Mouse (Mus musculus) heart, embryonic 15.5 days (tissue): ENCODE results near the gene Fam124a. TPM values are rescaled to one million over a fixed set of nuclear protein-coding genes. Genes with fewer than 3 reads are reported as not detected.

Source experiments
- ATAC-seq: fragments of 200-750 bp; cut with Nextera tagmentation; replicated peaks from 2 replicates; pipeline ENCODE4 v1.8.0; 2017; ENCODE audit warnings: low read depth, moderate TSS enrichment; ENCODE audit not compliant: insufficient number of reproducible peaks, insufficient read depth, low FRiP score
- H3K27ac ChIP-seq: fragments of 300-500 bp; sonication (generic); 2 replicates; pipeline ENCODE4 v1.5.1; 2015; ENCODE audit warnings: mild to moderate bottlenecking, inconsistent platforms
- H3K27me3 ChIP-seq: fragments of 300-500 bp; sonication (generic); 2 replicates; pipeline ENCODE4 v1.6.1; 2015; ENCODE audit warnings: inconsistent platforms
- H3K36me3 ChIP-seq: fragments of 300-500 bp; sonication (generic); 2 replicates; pipeline ENCODE4 v1.6.1; 2015; ENCODE audit warnings: mild to moderate bottlenecking, inconsistent platforms
- H3K4me1 ChIP-seq: fragments of 300-500 bp; sonication (generic); replicated peaks from 2 replicates; pipeline ENCODE4 v1.6.1; 2015; ENCODE audit warnings: inconsistent platforms
- H3K4me2 ChIP-seq: fragments of 300-500 bp; sonication (generic); 2 replicates; pipeline ENCODE4 v1.6.1; 2015; ENCODE audit warnings: inconsistent platforms, mild to moderate bottlenecking, moderate library complexity
- H3K4me3 ChIP-seq: fragments of 300-500 bp; sonication (generic); 2 replicates; pipeline ENCODE4 v1.5.1; 2015; ENCODE audit warnings: mild to moderate bottlenecking, inconsistent platforms
- H3K9ac ChIP-seq: fragments of 300-500 bp; sonication (generic); 2 replicates; pipeline ENCODE4 v1.6.1; 2015; ENCODE audit warnings: mild to moderate bottlenecking, inconsistent platforms
- H3K9me3 ChIP-seq: fragments of 300-500 bp; sonication (generic); replicated peaks from 2 replicates; pipeline ENCODE4 v1.6.1; 2016; ENCODE audit warnings: inconsistent platforms
- WGBS: fragments of 180-500 bp; shearing (Covaris S2); methylation state at CpG from one replicate; pipeline ENCODE4 v1.1.7; 2015; ENCODE audit warnings: mixed read lengths; 5-methylcytosine and 5-hydroxymethylcytosine counted together
- polyA plus RNA-seq: library from polyadenylated mRNA; unstranded; fragments of >200 nt; fragmentation: Nextera tagmentation; extraction: Ambion mirVana; gene quantifications from 2 replicates; pipeline ENCODE4 v1.2.1, GENCODE M21; 2015

Fam124a gene
- 4.6 and 5.2 TPM in 2 replicates for polyA plus RNA-seq

GRCm38 (mm10) chr14:62555309-62555829 lies at the start of gene Fam124a:
Gene Fam124a (plus strand): TSS chr14:62555737.
- H3K27ac ChIP-seq, result 0 out of 2 replicates have a peak within 1 kb of the TSS, but pooled peaks have one; percentile 39
- peak within 1 kb of the TSS; percentile 64 for H3K4me3 ChIP-seq
- H3K9ac ChIP-seq, result peak within 1 kb of the TSS; percentile 66
- H3K9me3 ChIP-seq, result no peaks in the 10 kb centered on the region
- peaks cover 14% of the 10 kb centered on the region for H3K4me1 ChIP-seq
- peaks cover 9% of the 10 kb centered on the region; the same call in 1 of the 2 replicates for H3K27me3 ChIP-seq
- peak; percentile 80 for ATAC-seq
- no peaks in the 10 kb centered on the region for H3K36me3 ChIP-seq
- under 1% methylated on average over 51 of the region's 51 CpGs for WGBS
- H3K4me2 ChIP-seq, result peak within 1 kb of the TSS; percentile 99

GRCm38 (mm10) chr14:62506261-62506660 lies 49.3 kb upstream of the Fam124a start:
- Histone ChIP-seq H3K9ac (no peak overlapping the region), H3K4me3 (no peak overlapping the region), H3K4me1 (peaks cover 7% of the 10 kb centered on the region), H3K36me3 (no peaks in the 10 kb centered on the region), H3K4me2 (no peak overlapping the region), H3K27ac (no peak overlapping the region), H3K9me3 (no peaks in the 10 kb centered on the region), H3K27me3 (no peaks in the 10 kb centered on the region)
- WGBS, result 85% methylated on average over 3 of the region's 3 CpGs
- ATAC-seq, result no peak

- 46% methylated on average over 3 of the region's 3 CpGs for WGBS
- Histone ChIP-seq H3K36me3 (no peaks in the 10 kb centered on the region), H3K27me3 (no peaks in the 10 kb centered on the region), H3K27ac (no peak overlapping the region), H3K4me2 (no peak overlapping the region), H3K9me3 (no peaks in the 10 kb centered on the region), H3K4me1 (peaks cover 7% of the 10 kb centered on the region), H3K4me3 (no peak overlapping the region), H3K9ac (no peak overlapping the region)
- no peak for ATAC-seq
These were observed 46.2 kb upstream of the Fam124a start for GRCm38 (mm10) chr14:62509350-62509749.

DNA sequence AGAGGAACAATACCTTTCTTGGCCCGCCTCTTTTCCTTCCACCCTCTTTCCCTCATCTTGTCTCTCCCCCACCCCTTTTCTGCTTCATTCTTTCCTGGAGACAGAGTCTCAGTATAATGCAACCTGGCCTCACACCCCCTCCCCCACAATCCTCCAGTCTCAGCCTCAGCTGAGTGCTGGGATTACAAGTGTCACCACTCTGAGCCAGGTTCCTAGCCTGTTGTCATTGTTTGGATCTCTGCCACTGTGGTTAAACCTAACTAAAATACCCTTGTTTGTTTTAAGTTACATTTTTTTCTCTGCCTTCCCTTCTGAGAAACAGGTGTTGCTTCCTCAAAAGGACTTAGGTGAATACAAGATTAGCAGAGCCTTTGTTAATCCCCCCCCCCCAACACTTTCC lies 42.7 kb upstream of the Fam124a start:
- no peaks in the 10 kb centered on the region for H3K9me3 ChIP-seq
- H3K4me2 ChIP-seq, result no peak overlapping the region
- ATAC-seq, result no peak
- peaks cover 7% of the 10 kb centered on the region for H3K4me1 ChIP-seq
- H3K9ac ChIP-seq, result no peak overlapping the region
- H3K27me3 ChIP-seq, result no peaks in the 10 kb centered on the region
- H3K36me3 ChIP-seq, result no peaks in the 10 kb centered on the region
- H3K4me3 ChIP-seq, result no peak overlapping the region
- 81% methylated on average over 1 of the region's 1 CpGs for WGBS
- no peak overlapping the region for H3K27ac ChIP-seq

DNA sequence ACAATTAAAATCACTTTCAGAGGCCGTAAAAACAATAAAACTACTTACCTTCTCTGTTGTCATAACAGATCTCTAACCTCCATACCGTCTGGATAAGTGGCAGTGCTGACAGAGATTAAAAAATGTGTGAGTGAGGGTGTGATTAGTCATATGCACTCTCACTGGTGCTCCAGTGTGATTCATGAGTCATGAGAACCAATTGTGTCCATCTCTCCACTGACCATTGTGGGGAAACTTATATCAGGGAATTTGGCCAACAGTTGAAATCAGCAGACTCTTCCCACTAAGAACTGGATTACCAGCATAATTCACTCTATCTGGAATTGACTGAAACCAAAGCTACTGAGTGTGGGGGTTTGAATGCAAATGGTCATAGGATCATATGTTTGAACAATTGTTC lies 24.6 kb upstream of the Fam124a start:
- H3K27ac ChIP-seq, result no peak overlapping the region
- no peaks in the 10 kb centered on the region for H3K4me1 ChIP-seq
- H3K4me2 ChIP-seq, result no peak overlapping the region
- no peak overlapping the region for H3K9ac ChIP-seq
- no peak for ATAC-seq
- 55% methylated on average over 2 of the region's 2 CpGs for WGBS
- H3K36me3 ChIP-seq, result no peaks in the 10 kb centered on the region
- no peak overlapping the region for H3K4me3 ChIP-seq
- no peaks in the 10 kb centered on the region for H3K27me3 ChIP-seq
- no peaks in the 10 kb centered on the region for H3K9me3 ChIP-seq

- no peaks in the 10 kb centered on the region for H3K4me1 ChIP-seq
- no peak overlapping the region for H3K4me2 ChIP-seq
- no peaks in the 10 kb centered on the region for H3K36me3 ChIP-seq
- no peak overlapping the region for H3K27ac ChIP-seq
- no peaks in the 10 kb centered on the region for H3K27me3 ChIP-seq
- no peak overlapping the region for H3K9ac ChIP-seq
- no peak for ATAC-seq
- H3K4me3 ChIP-seq, result no peak overlapping the region
- H3K9me3 ChIP-seq, result no peaks in the 10 kb centered on the region
- WGBS, result 44% methylated on average over 5 of the region's 5 CpGs
These were observed 19.4 kb upstream of the Fam124a start for GRCm38 (mm10) chr14:62536127-62536526.

DNA sequence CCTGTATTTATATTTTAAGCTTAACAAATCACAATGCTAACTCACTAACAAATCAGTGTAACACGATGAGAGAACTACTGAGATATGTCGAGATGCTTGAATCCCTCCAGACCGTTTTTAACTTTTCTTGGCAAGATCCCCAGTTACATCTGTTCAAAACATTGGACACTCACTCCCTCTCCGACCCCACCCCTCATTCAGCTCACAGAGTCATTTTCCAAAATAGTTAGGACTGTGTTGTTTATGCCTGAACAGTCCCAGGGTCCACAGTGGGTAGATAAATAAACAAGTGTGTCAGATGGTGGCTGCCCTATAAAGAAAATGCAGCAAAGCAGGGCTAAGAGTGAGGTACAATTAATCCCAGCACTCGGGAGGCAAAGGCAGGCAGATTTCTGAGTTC lies 18.5 kb upstream of the Fam124a start:
- no peak overlapping the region for H3K27ac ChIP-seq
- ATAC-seq, result no peak
- no peaks in the 10 kb centered on the region for H3K4me1 ChIP-seq

GRCm38 (mm10) chr14:62539834-62540233 lies 15.7 kb upstream of the Fam124a start:
- WGBS, result 75% methylated on average over 3 of the region's 3 CpGs
- Histone ChIP-seq H3K4me3 (no peak overlapping the region), H3K27me3 (no peaks in the 10 kb centered on the region), H3K9ac (no peak overlapping the region), H3K36me3 (no peaks in the 10 kb centered on the region), H3K4me2 (no peak overlapping the region), H3K9me3 (no peaks in the 10 kb centered on the region), H3K4me1 (no peaks in the 10 kb centered on the region), H3K27ac (no peak overlapping the region)
- no peak for ATAC-seq

More for the DNA sequence above, 18.5 kb upstream of the Fam124a start:
- H3K4me2 ChIP-seq, result no peak overlapping the region
- no peaks in the 10 kb centered on the region for H3K36me3 ChIP-seq
- no peaks in the 10 kb centered on the region for H3K27me3 ChIP-seq
- H3K9me3 ChIP-seq, result no peaks in the 10 kb centered on the region
- 53% methylated on average over 5 of the region's 5 CpGs for WGBS
- H3K4me3 ChIP-seq, result no peak overlapping the region
- no peak overlapping the region for H3K9ac ChIP-seq

GRCm38 (mm10) chr14:62541751-62542150 lies 13.8 kb upstream of the Fam124a start:
- Histone ChIP-seq H3K36me3 (no peaks in the 10 kb centered on the region), H3K9ac (no peak overlapping the region), H3K4me2 (no peak overlapping the region), H3K27ac (no peak overlapping the region), H3K9me3 (no peaks in the 10 kb centered on the region), H3K27me3 (no peaks in the 10 kb centered on the region), H3K4me1 (no peaks in the 10 kb centered on the region), H3K4me3 (no peak overlapping the region)
- WGBS, result 81% methylated on average over 1 of the region's 1 CpGs
- no peak for ATAC-seq

DNA sequence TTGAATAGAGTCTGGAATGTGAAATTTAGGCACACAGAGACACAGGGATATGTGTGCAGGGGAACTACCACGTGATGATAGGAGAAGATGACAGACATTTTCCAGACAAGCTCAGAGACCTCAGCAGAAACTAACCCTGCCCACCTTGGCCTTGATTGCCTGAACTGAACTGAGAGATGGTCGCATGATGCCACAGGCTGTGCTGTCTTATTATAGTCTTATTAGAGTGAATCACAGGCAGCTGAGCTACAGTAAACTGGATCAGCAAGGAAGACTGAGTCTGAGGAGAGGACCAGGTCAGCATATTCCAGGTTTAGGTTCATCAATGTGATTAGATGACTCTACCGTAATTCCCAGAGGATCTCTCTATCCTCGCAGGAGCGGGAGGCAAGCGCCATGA lies 9.2 kb upstream of the Fam124a start:
- no peak overlapping the region for H3K27ac ChIP-seq
- ATAC-seq, result no peak
- WGBS, result 79% methylated on average over 6 of the region's 6 CpGs
- H3K36me3 ChIP-seq, result no peaks in the 10 kb centered on the region
- no peaks in the 10 kb centered on the region for H3K27me3 ChIP-seq
- H3K4me3 ChIP-seq, result no peak overlapping the region
- no peak overlapping the region for H3K9ac ChIP-seq
- H3K9me3 ChIP-seq, result no peaks in the 10 kb centered on the region
- no peaks in the 10 kb centered on the region for H3K4me1 ChIP-seq
- H3K4me2 ChIP-seq, result no peak overlapping the region

GRCm38 (mm10) chr14:62546746-62547145 lies 8.8 kb upstream of the Fam124a start:
- ATAC-seq, result no peak
- no peak overlapping the region for H3K27ac ChIP-seq
- no peak overlapping the region for H3K4me2 ChIP-seq
- H3K4me3 ChIP-seq, result no peak overlapping the region
- no peaks in the 10 kb centered on the region for H3K36me3 ChIP-seq
- no peaks in the 10 kb centered on the region for H3K9me3 ChIP-seq
- whole genome bisulfite sequencing, result 54% methylated on average over 4 of the region's 4 CpGs
- no peaks in the 10 kb centered on the region for H3K4me1 ChIP-seq
- no peaks in the 10 kb centered on the region for H3K27me3 ChIP-seq
- no peak overlapping the region for H3K9ac ChIP-seq

DNA sequence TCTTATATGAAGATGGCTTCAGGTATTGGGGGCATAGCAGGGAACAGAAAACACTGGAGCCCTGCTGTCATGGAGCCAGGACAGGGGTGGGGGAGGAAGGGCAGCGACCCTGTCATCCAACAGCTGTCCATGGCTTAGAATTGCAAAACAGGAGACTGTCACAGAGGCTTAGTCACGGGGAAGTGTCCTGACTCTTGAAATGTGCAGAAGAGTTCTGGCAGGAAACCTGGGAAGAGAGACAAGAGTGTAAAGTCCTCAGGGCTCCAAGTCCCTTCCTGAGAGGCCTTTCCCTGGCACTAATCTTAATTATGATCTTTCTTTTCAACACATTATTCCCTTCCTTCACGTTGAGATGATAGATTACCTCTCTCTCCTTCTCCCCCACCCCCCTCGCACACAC lies 5.4 kb upstream of the Fam124a start:
- no peaks in the 10 kb centered on the region for H3K27me3 ChIP-seq
- ATAC-seq, result no peak
- peaks cover 3% of the 10 kb centered on the region; the same call in 1 of the 2 replicates for H3K4me1 ChIP-seq
- no peaks in the 10 kb centered on the region for H3K36me3 ChIP-seq
- H3K27ac ChIP-seq, result no peak overlapping the region
- 28% methylated on average over 4 of the region's 4 CpGs for WGBS
- no peak overlapping the region for H3K4me3 ChIP-seq
- no peak overlapping the region for H3K4me2 ChIP-seq
- no peak overlapping the region for H3K9ac ChIP-seq
- no peaks in the 10 kb centered on the region for H3K9me3 ChIP-seq
